ENCODE assay signal across 8 mouse cellular contexts in the genomic region with DNA sequence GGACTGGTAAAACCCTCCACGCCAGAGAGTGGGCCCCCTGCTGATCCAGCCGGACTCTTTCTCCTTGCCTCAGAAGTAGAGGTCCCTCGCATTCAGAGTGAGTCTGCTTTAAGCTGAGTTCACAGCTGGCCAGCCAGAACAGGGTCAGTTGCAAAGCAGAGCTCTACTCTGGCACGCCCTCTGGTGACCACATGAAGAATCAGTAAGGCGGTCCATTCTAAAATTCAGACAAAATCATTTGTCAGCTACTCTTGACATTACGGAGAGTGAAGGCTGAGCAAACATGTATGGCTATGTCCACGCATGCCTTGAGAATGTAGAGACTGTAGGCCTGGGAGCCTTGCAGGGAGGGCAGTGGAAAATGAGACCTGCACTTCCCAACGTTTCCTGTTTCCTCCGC. TPM values are rescaled to one million over a fixed set of nuclear protein-coding genes. Genes with fewer than 3 reads are reported as not detected.
DNase-seq lines count a peak whose midpoint lies in the region; ATAC-seq and TF ChIP-seq lines count a peak whose summit lies in the region.

No protein-coding gene starts in this region.

- WGBS in kidney, adult 2 months: 8% methylated on average over 9 of the region's 9 CpGs
- WGBS in liver, embryonic 13.5 days (ENCODE audit: insufficient replicate concordance): 13% methylated on average over 9 of the region's 9 CpGs
- WGBS in stomach, embryonic 16.5 days: 8% methylated on average over 9 of the region's 9 CpGs

- no peak overlapping the region for H3K4me3 ChIP-seq in kidney, adult 2 months (ENCODE audit: insufficient read depth, low read depth, low read length)
- H3K4me3 ChIP-seq in liver, embryonic 13.5 days (replicated peaks): no peak overlapping the region
- no peak overlapping the region for H3K4me3 ChIP-seq in stomach, embryonic 16.5 days (replicated peaks; ENCODE audit: low read length)

- H3K27ac ChIP-seq in kidney, adult 2 months (ENCODE audit: insufficient read depth, low read depth, low read length): no peak overlapping the region
- H3K27ac ChIP-seq in liver, embryonic 13.5 days: no peak overlapping the region
- no peak overlapping the region for H3K27ac ChIP-seq in stomach, embryonic 16.5 days (ENCODE audit: low read length)

- no peaks in the 10 kb centered on the region for H3K27me3 ChIP-seq in kidney, adult 2 months (replicated peaks; ENCODE audit: control insufficient read depth, insufficient read depth, low read length)
- H3K27me3 ChIP-seq in liver, embryonic 13.5 days: 0 out of 2 replicates have a peak, but pooled peaks cover 2% of the 10 kb centered on the region
- no peaks in the 10 kb centered on the region for H3K27me3 ChIP-seq in stomach, embryonic 16.5 days (ENCODE audit: control insufficient read depth, insufficient read depth, low read length)

- DNase-seq in layer of hippocampus, adult 11-12 months (ENCODE audit: low spot score): peak; percentile 56
- no peak for DNase-seq in layer of hippocampus, adult 9-10 months (ENCODE audit: low spot score)
- peak; percentile 84 to 87 for DNase-seq in cerebellum, postnatal 10 days
- peak; percentile 91 for DNase-seq in heart, adult 11 months
- DNase-seq in kidney, adult 2 months: peak; percentile 78
- DNase-seq in liver, embryonic 13.5 days: peak; percentile 49
- peak; percentile 63 for DNase-seq in neural tube, embryonic 10.5 days (ENCODE audit: extremely low spot score, low spot score)

- peak; percentile 66 for ATAC-seq in liver, embryonic 13.5 days (ENCODE audit: low read depth)
- peak; percentile 71 for ATAC-seq in stomach, embryonic 16.5 days (ENCODE audit: insufficient read depth, low FRiP score)

- H3K4me2 ChIP-seq in liver, embryonic 13.5 days: no peak overlapping the region
- no peak overlapping the region for H3K4me2 ChIP-seq in stomach, embryonic 16.5 days (ENCODE audit: low read depth, low read length)

- peaks cover 2% of the 10 kb centered on the region; the same call in 1 of the 2 replicates for H3K4me1 ChIP-seq in kidney, adult 2 months (ENCODE audit: control insufficient read depth, insufficient read depth, low read length)
- H3K4me1 ChIP-seq in liver, embryonic 13.5 days (replicated peaks): peaks cover 17% of the 10 kb centered on the region
- peaks cover 8% of the 10 kb centered on the region; the same call in 1 of the 2 replicates for H3K4me1 ChIP-seq in stomach, embryonic 16.5 days (ENCODE audit: control insufficient read depth, insufficient read depth, low read length)

- no peak for TF ChIP-seq POLR2A in kidney, adult 2 months (IDR thresholded peaks at IDR 0.05; ENCODE audit: low read depth, low read length)

- no peaks in the 10 kb centered on the region for H3K36me3 ChIP-seq in kidney, adult 2 months (ENCODE audit: control insufficient read depth, insufficient read depth, low read length)
- no peaks in the 10 kb centered on the region for H3K36me3 ChIP-seq in liver, embryonic 13.5 days
- H3K36me3 ChIP-seq in stomach, embryonic 16.5 days (ENCODE audit: control insufficient read depth, insufficient read depth, low read length): no peaks in the 10 kb centered on the region

- no peaks in the 10 kb centered on the region for H3K9me3 ChIP-seq in liver, embryonic 13.5 days (replicated peaks)
- H3K9me3 ChIP-seq in stomach, embryonic 16.5 days (replicated peaks; ENCODE audit: control insufficient read depth, low read length): no peaks in the 10 kb centered on the region

- peak; percentile 85 for TF ChIP-seq CTCF in kidney, adult 2 months (conservative IDR thresholded peaks at IDR 0.05; ENCODE audit: insufficient read depth, insufficient read length, low read depth, low read length)

- no peak overlapping the region for H3K9ac ChIP-seq in liver, embryonic 13.5 days
- H3K9ac ChIP-seq in stomach, embryonic 16.5 days (ENCODE audit: low read length): peak overlapping the region; percentile 28; the same call in 1 of the 2 replicates

RNA-seq across cellular contexts. Expression of a gene that starts 6.7 kb away (rescaled TPM):
- polyA plus RNA-seq in kidney, adult 2 months (2012; rRNA removed): 23.3 and 24.1 TPM in 2 replicates
- polyA plus RNA-seq in liver, embryonic 13.5 days (2015; fragmentation: Nextera tagmentation; extraction: Ambion mirVana): 30.2 and 35.0 TPM in 2 replicates
- polyA plus RNA-seq in stomach, embryonic 16.5 days (2015; fragmentation: Nextera tagmentation; extraction: Ambion mirVana): 28.1 and 32.4 TPM in 2 replicates

RNA-seq across cellular contexts. Expression of a gene that starts 9.1 kb away (rescaled TPM):
- 0.05 TPM in 1 of 2 replicates, not detected in the other for polyA plus RNA-seq in kidney, adult 2 months (2012; rRNA removed)
- not detected in 2 replicates for polyA plus RNA-seq in liver, embryonic 13.5 days (2015; fragmentation: Nextera tagmentation; extraction: Ambion mirVana)
- not detected in 2 replicates for polyA plus RNA-seq in stomach, embryonic 16.5 days (2015; fragmentation: Nextera tagmentation; extraction: Ambion mirVana)

RNA-seq across cellular contexts. Expression of a gene that starts 52.2 kb away (rescaled TPM):
- polyA plus RNA-seq in kidney, adult 2 months (2012; rRNA removed): 0.11 TPM in 1 of 2 replicates, not detected in the other
- not detected in 2 replicates for polyA plus RNA-seq in liver, embryonic 13.5 days (2015; fragmentation: Nextera tagmentation; extraction: Ambion mirVana)
- not detected in 2 replicates for polyA plus RNA-seq in stomach, embryonic 16.5 days (2015; fragmentation: Nextera tagmentation; extraction: Ambion mirVana)
